Mouse (Mus musculus) lung, postnatal 0 days (tissue): ENCODE results near the gene Ube2d3.

Experiments used
- CTCF ChIP-seq: IDR thresholded peaks from 2 replicates; pipeline ENCODE4 v1.5.1; 2016; ENCODE audit warnings: antibody characterized with exemption, mild to moderate bottlenecking
- EP300 ChIP-seq: IDR thresholded peaks from 2 replicates; pipeline ENCODE4 v1.6.1; 2016; ENCODE audit warnings: antibody characterized with exemption, mild to moderate bottlenecking, control low read depth

GRCm38 (mm10) chr3:135486351-135486750, 48.4 kb downstream of the Ube2d3 start:
- no peak for TF ChIP-seq EP300
- TF ChIP-seq CTCF = no peak
